Mouse (Mus musculus): ENCODE results near the gene Ptpn11. TPM values are rescaled to one million over a fixed set of nuclear protein-coding genes. Genes with fewer than 3 reads are reported as not detected.
A peak's percentile ranks its signal among the peaks of the same experiment; 100 is the strongest.

Ptpn11 gene
- total RNA-seq, 2 experiments from 2014 or later: 74.1 to 76.3 TPM

GRCm38 (mm10) chr5:121184945-121185551 lies 6.1 kb downstream of the Ptpn11 start:
- DNase-seq: peak; percentile 28
- intact Hi-C loops (cut with DNase I): no loop called here

GRCm38 (mm10) chr5:121184375-121184774 lies 6.8 kb downstream of the Ptpn11 start:
- no peak for DNase-seq
- intact Hi-C loops (cut with DNase I): no loop called here

- DNase-seq: no peak
- intact Hi-C loops (cut with DNase I): no loop called here
Observed at GRCm38 (mm10) chr5:121183269-121183668, 7.9 kb downstream of the Ptpn11 start.

- intact Hi-C loops (cut with DNase I): loop anchor here (10.0 kb wide), 1 partner anchor 224 kb away; no protein-coding TSS in a partner anchor
- no peak for DNase-seq
Observed at GRCm38 (mm10) chr5:121179077-121179857, 11.9 kb downstream of the Ptpn11 start.

GRCm38 (mm10) chr5:121172835-121173234 lies 18.4 kb downstream of the Ptpn11 start:
- intact Hi-C loops (cut with DNase I): loop anchor here (10.0 kb wide), 1 partner anchor 218 kb away; no protein-coding TSS in a partner anchor
- no peak for DNase-seq

GRCm38 (mm10) chr5:121169588-121169987 lies 21.6 kb downstream of the Ptpn11 start:
- no peak for DNase-seq
- intact Hi-C loops (cut with DNase I): no loop called here

GRCm38 (mm10) chr5:121166884-121167283 lies 24.3 kb downstream of the Ptpn11 start:
- intact Hi-C loops (cut with DNase I): no loop called here

GRCm38 (mm10) chr5:121162923-121163322 lies 28.3 kb downstream of the Ptpn11 start:
- intact Hi-C loops (cut with DNase I): no loop called here
- DNase-seq: no peak

More at GRCm38 (mm10) chr5:121166884-121167283, 24.3 kb downstream of the Ptpn11 start:
- no peak for DNase-seq

- DNase-seq: peak; percentile 43
- intact Hi-C loops (cut with DNase I): no loop called here
Observed at GRCm38 (mm10) chr5:121162285-121162684, 28.9 kb downstream of the Ptpn11 start.

GRCm38 (mm10) chr5:121158966-121159365 lies 32.2 kb downstream of the Ptpn11 start:
- intact Hi-C loops (cut with DNase I): no loop called here
- DNase-seq: no peak

- intact Hi-C loops (cut with DNase I): no loop called here
- DNase-seq: no peak
Observed at GRCm38 (mm10) chr5:121157489-121157888, 33.7 kb downstream of the Ptpn11 start.

GRCm38 (mm10) chr5:121157017-121157416 lies 34.2 kb downstream of the Ptpn11 start:
- no peak for DNase-seq
- intact Hi-C loops (cut with DNase I): no loop called here

- intact Hi-C loops (cut with DNase I): no loop called here
Observed at GRCm38 (mm10) chr5:121156121-121156520, 35.1 kb downstream of the Ptpn11 start.

GRCm38 (mm10) chr5:121150684-121151083 lies 40.5 kb downstream of the Ptpn11 start:
- no peak for DNase-seq
- intact Hi-C loops (cut with DNase I): no loop called here

More at GRCm38 (mm10) chr5:121156121-121156520, 35.1 kb downstream of the Ptpn11 start:
- DNase-seq: no peak

- intact Hi-C loops (cut with DNase I): no loop called here
Observed at GRCm38 (mm10) chr5:121149246-121149645, 42.0 kb downstream of the Ptpn11 start.

GRCm38 (mm10) chr5:121146275-121146674 lies 44.9 kb downstream of the Ptpn11 start:
- intact Hi-C loops (cut with DNase I): no loop called here
- DNase-seq: peak; percentile 82

More at GRCm38 (mm10) chr5:121149246-121149645, 42.0 kb downstream of the Ptpn11 start:
- peak; percentile 25 for DNase-seq

GRCm38 (mm10) chr5:121145609-121146008 lies 45.6 kb downstream of the Ptpn11 start:
- intact Hi-C loops (cut with DNase I): no loop called here
- DNase-seq: no peak

GRCm38 (mm10) chr5:121144441-121145238 lies 46.6 kb downstream of the Ptpn11 start:
- intact Hi-C loops (cut with DNase I): no loop called here
- peak; percentile 13 for DNase-seq

- intact Hi-C loops (cut with DNase I): no loop called here
- DNase-seq: no peak
Observed at GRCm38 (mm10) chr5:121142431-121143119, 48.6 kb downstream of the Ptpn11 start.

- intact Hi-C loops (cut with DNase I): no loop called here
- no peak for DNase-seq
Observed at GRCm38 (mm10) chr5:121140276-121140675, 50.9 kb downstream of the Ptpn11 start.

Measured in left cerebral cortex, postnatal 4 days (tissue).